In genomic region chr2:93456140-93456539, GRCm38 (mm10) we compare ENCODE assay signal across 12 mouse cellular contexts. TPM values are rescaled to one million over a fixed set of nuclear protein-coding genes. Genes with fewer than 3 reads are reported as not detected.
DNase-seq lines count a peak whose midpoint lies in the region; ATAC-seq and TF ChIP-seq lines count a peak whose summit lies in the region.
"Had no signal": no experiment of that assay in that cellular context is flagged by ENCODE, and none has a peak within 500 bp of the region (broad histone marks: within the 10 kb centered on the region; RNA-seq: fewer than 3 reads in every experiment).

No protein-coding gene starts in this region.

- peaks cover 23% of the 10 kb centered on the region for H3K4me1 ChIP-seq in limb, embryonic 14.5 days (ENCODE audit: control insufficient read depth, insufficient read depth, low read length)
- peaks cover 43% of the 10 kb centered on the region for H3K4me1 ChIP-seq in limb, embryonic 10.5 days
- peaks cover 92 to 94% of the 10 kb centered on the region in 2 experiments for H3K4me1 ChIP-seq in liver, embryonic 14.5 days (replicated peaks; ENCODE audit: control insufficient read depth in 2 of 2, insufficient read depth in 2 of 2, low read length in 1 of 2)
- H3K4me1 ChIP-seq in small intestine, adult 2 months (ENCODE audit: control insufficient read depth, insufficient read depth, insufficient read length, low read length): peaks cover 88% of the 10 kb centered on the region

- H3K27ac ChIP-seq in limb, embryonic 14.5 days (replicated peaks; ENCODE audit: low read depth, low read length): no peak overlapping the region
- no peak overlapping the region for H3K27ac ChIP-seq in limb, embryonic 10.5 days
- peak overlapping the region; percentile 93 for H3K27ac ChIP-seq in liver, embryonic 14.5 days
- H3K27ac ChIP-seq in small intestine, adult 2 months (ENCODE audit: insufficient read depth, low read depth, low read length): peak overlapping the region; percentile 56
- H3K27ac ChIP-seq: embryonic facial prominence, embryonic 12.5 days; macrophage had no signal

- no peak overlapping the region for H3K4me3 ChIP-seq in limb, embryonic 14.5 days (replicated peaks; ENCODE audit: low read length)
- no peak overlapping the region for H3K4me3 ChIP-seq in limb, embryonic 10.5 days
- peak overlapping the region; percentile 10 to 20 for H3K4me3 ChIP-seq in liver, embryonic 14.5 days (ENCODE audit: insufficient read depth in 1 of 2, low read depth in 2 of 2, low read length in 2 of 2)
- H3K4me3 ChIP-seq in small intestine, adult 2 months (ENCODE audit: low read depth, low read length): no peak overlapping the region
- H3K4me3 ChIP-seq: embryonic facial prominence, embryonic 12.5 days had no signal

- H3K9me3 ChIP-seq in limb, embryonic 14.5 days (ENCODE audit: control insufficient read depth, low read length): no peaks in the 10 kb centered on the region
- H3K9me3 ChIP-seq in limb, embryonic 10.5 days (replicated peaks): no peaks in the 10 kb centered on the region
- no peaks in the 10 kb centered on the region for H3K9me3 ChIP-seq in liver, embryonic 14.5 days (ENCODE audit: control insufficient read depth, low read length)
- H3K9me3 ChIP-seq: embryonic facial prominence, embryonic 12.5 days had no signal

- peak; percentile 65 for TF ChIP-seq EP300 in liver, embryonic 14.5 days (IDR thresholded peaks at IDR 0.05; ENCODE audit: low read depth)

- WGBS in limb, embryonic 14.5 days: 54% methylated on average over 3 of the region's 3 CpGs
- WGBS in limb, embryonic 10.5 days: 64% methylated on average over 3 of the region's 3 CpGs
- WGBS in liver, embryonic 14.5 days (ENCODE audit: insufficient replicate concordance): 24% methylated on average over 3 of the region's 3 CpGs
- 11% methylated on average over 3 of the region's 3 CpGs for WGBS in small intestine, adult 2 months

- no peak for TF ChIP-seq CTCF in liver, embryonic 14.5 days (IDR thresholded peaks at IDR 0.05; ENCODE audit: low read depth)
- TF ChIP-seq CTCF in small intestine, adult 2 months (IDR thresholded peaks at IDR 0.05; ENCODE audit: extremely low read depth, insufficient read length, insufficient replicate concordance, low read depth, low read length): no peak

- no peaks in the 10 kb centered on the region for H3K27me3 ChIP-seq in limb, embryonic 14.5 days (ENCODE audit: control insufficient read depth, insufficient read depth, low read length)
- peaks cover 28% of the 10 kb centered on the region for H3K27me3 ChIP-seq in limb, embryonic 10.5 days (ENCODE audit: low read depth, poor library complexity, severe bottlenecking)
- no peaks in the 10 kb centered on the region for H3K27me3 ChIP-seq in liver, embryonic 14.5 days (ENCODE audit: control insufficient read depth, insufficient read depth, low read length)
- H3K27me3 ChIP-seq in small intestine, adult 2 months (ENCODE audit: control insufficient read depth, insufficient read depth, low read length): no peaks in the 10 kb centered on the region
- H3K27me3 ChIP-seq: CH12.LX had no signal

- TF ChIP-seq POLR2A in limb, embryonic 14.5 days (IDR thresholded peaks at IDR 0.05; ENCODE audit: borderline replicate concordance, extremely low read depth, insufficient read depth, insufficient read length): no peak
- no peak for TF ChIP-seq POLR2A in small intestine, adult 2 months (IDR thresholded peaks at IDR 0.05; ENCODE audit: low read depth, low read length)

- 0 out of 2 replicates have a peak, but pooled peaks have one; percentile 21 for ATAC-seq in limb, embryonic 14.5 days (ENCODE audit: low FRiP score, low read depth)
- ATAC-seq in liver, embryonic 14.5 days (ENCODE audit: insufficient read depth): peak; percentile 74

- H3K4me2 ChIP-seq in limb, embryonic 14.5 days (replicated peaks; ENCODE audit: low read depth, low read length, severe bottlenecking): no peak overlapping the region
- H3K4me2 ChIP-seq in liver, embryonic 14.5 days (ENCODE audit: low read depth): peak overlapping the region; percentile 84
- H3K4me2 ChIP-seq: embryonic facial prominence, embryonic 12.5 days had no signal

- no peak for DNase-seq in limb, embryonic 14.5 days (ENCODE audit: low spot score)
- no peak for DNase-seq in limb, embryonic 10.5 days (ENCODE audit: low spot score)
- peak; percentile 70 for DNase-seq in c-Kit-negative CD71-positive TER-119-positive erythroid progenitor cells, embryonic 14.5 days (ENCODE audit: low read depth, low spot score)
- DNase-seq in liver, embryonic 14.5 days (ENCODE audit: low read depth in 3 of 3, low spot score in 3 of 3): peak; percentile 73 to 84 (median 74)
- no peak for DNase-seq in right cerebral cortex, postnatal 10 days (ENCODE audit: low spot score in 2 of 2)
- DNase-seq in left cerebral cortex, adult 11 months (ENCODE audit: low spot score): no peak
- DNase-seq in urinary bladder, postnatal 25 days (ENCODE audit: low spot score): no peak
- DNase-seq: cerebellum, adult 11 months had no signal

- H3K36me3 ChIP-seq in limb, embryonic 14.5 days (ENCODE audit: control insufficient read depth, insufficient read depth, low read length): no peaks in the 10 kb centered on the region
- no peaks in the 10 kb centered on the region for H3K36me3 ChIP-seq in limb, embryonic 10.5 days
- peaks cover 12% of the 10 kb centered on the region for H3K36me3 ChIP-seq in liver, embryonic 14.5 days (replicated peaks; ENCODE audit: control insufficient read depth, insufficient read depth, low read depth)
- peaks cover 6% of the 10 kb centered on the region; the same call in 1 of the 2 replicates for H3K36me3 ChIP-seq in small intestine, adult 2 months (ENCODE audit: control insufficient read depth, insufficient read depth, low read length)
- H3K36me3 ChIP-seq: embryonic facial prominence, embryonic 12.5 days had no signal

- no peak overlapping the region for H3K9ac ChIP-seq in limb, embryonic 14.5 days (ENCODE audit: low read depth, low read length, severe bottlenecking)
- H3K9ac ChIP-seq in liver, embryonic 14.5 days (replicated peaks): peak overlapping the region; percentile 53
- H3K9ac ChIP-seq: embryonic facial prominence, embryonic 12.5 days had no signal

RNA-seq across cellular contexts. Expression of gene Cd82, which starts 6.8 kb away (rescaled TPM):
- 52.3 and 56.6 TPM in 2 replicates for polyA plus RNA-seq in limb, embryonic 14.5 days (2012; rRNA removed)
- 26.7 and 32.9 TPM in 2 replicates for polyA plus RNA-seq in limb, embryonic 14.5 days (2014; fragmentation: Nextera tagmentation; extraction: Ambion mirVana)
- polyA plus RNA-seq in limb, embryonic 10.5 days (2016; fragmentation: Nextera tagmentation; extraction: Ambion mirVana): 4.1 and 7.2 TPM in 2 replicates
- polyA plus RNA-seq in liver, embryonic 14.5 days (2012; rRNA removed): 61.6 and 72.2 TPM in 2 replicates
- polyA plus RNA-seq in liver, embryonic 14.5 days (2014; fragmentation: Nextera tagmentation; extraction: Ambion mirVana): 58.6 and 63.1 TPM in 2 replicates
- 123 and 433 TPM in 2 replicates for polyA plus RNA-seq in small intestine, adult 2 months (2012; rRNA removed)

Comparison
In these comparisons a context has a peak if more than half of its experiments do, and no peak if none do; other contexts are left out.
1. DNase-seq: peak in c-Kit-negative CD71-positive TER-119-positive erythroid progenitor cells, embryonic 14.5 days (single experiment) and liver, embryonic 14.5 days (3 of 3); none in limb, embryonic 14.5 days (single experiment), limb, embryonic 10.5 days (single experiment), right cerebral cortex, postnatal 10 days (0 of 2), left cerebral cortex, adult 11 months (single experiment) and urinary bladder, postnatal 25 days (single experiment).
2. H3K27ac ChIP-seq: peak in liver, embryonic 14.5 days (single experiment) and small intestine, adult 2 months (single experiment); none in limb, embryonic 14.5 days (single experiment) and limb, embryonic 10.5 days (single experiment).
3. H3K4me3 ChIP-seq: peak in liver, embryonic 14.5 days (2 of 2); none in limb, embryonic 14.5 days (single experiment), limb, embryonic 10.5 days (single experiment) and small intestine, adult 2 months (single experiment).